Mouse (Mus musculus): ENCODE results near the gene Fam243. TPM values are rescaled to one million over a fixed set of nuclear protein-coding genes. Genes with fewer than 3 reads are reported as not detected.

Fam243 gene
- polyA plus RNA-seq, 2 experiments from 2014 or later: not detected

Other genes starting within 250 kb of the Fam243 start
- not detected for gene Kcne2, start 29.1 kb downstream of the Fam243 start, polyA plus RNA-seq (2017; shearing (Covaris generic))
- gene Smim11, start 20.2 kb downstream of the Fam243 start, polyA plus RNA-seq (2017; shearing (Covaris generic)): 100 to 1,000 TPM; 134 to 149 TPM
- gene Kcne1, start 38.0 kb upstream of the Fam243 start, polyA plus RNA-seq (2017; shearing (Covaris generic)): not detected
- gene Rcan1, start 149.4 kb upstream of the Fam243 start, polyA plus RNA-seq (2017; shearing (Covaris generic)): 1 to 10 TPM; 1.2 to 2.7 TPM
- gene Clic6, start 164.3 kb upstream of the Fam243 start, polyA plus RNA-seq (2017; shearing (Covaris generic)): not detected